Mouse (Mus musculus) left cerebral cortex, adult 8-10 months (tissue): ENCODE results near the gene 4930564D02Rik. TPM values are rescaled to one million over a fixed set of nuclear protein-coding genes. Genes with fewer than 3 reads are reported as not detected.

Source experiments
- DNase-seq, 2 experiments: peaks; one replicate each; pipeline ENCODE4 v3.0.0; 2022; ENCODE audit warnings: low spot score in 2 of 2
- total RNA-seq, 4 experiments: library from RNA; stranded (reverse); gene quantifications; 2 replicates each; pipeline ENCODE4 v1.2.4; 2022

4930564D02Rik gene
- not detected for total RNA-seq

DNA sequence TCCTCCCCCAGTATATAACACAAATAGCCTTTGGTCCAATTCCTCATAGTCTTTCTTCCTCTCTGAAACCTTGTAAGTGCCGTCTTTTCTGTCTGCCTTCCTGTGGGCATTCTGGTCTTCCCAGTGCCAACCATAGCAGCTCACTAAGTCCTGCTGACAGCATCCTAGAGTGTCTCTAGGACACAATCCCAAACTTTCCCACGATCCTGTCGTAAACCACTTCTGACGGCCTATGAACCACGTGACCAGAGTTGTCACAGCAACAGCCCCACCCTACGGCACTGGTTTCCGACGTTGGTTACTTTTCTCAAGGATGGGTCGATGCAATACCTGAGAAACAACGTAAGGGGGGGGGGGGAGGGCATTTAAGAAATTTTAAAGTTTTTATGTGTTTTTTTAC, at the start of gene 4930564D02Rik:
TSS of gene 4930564D02Rik (plus strand) at position 301 of the 400 bp plus-strand sequence.
- no peak for DNase-seq

- no peak for DNase-seq
Measured at GRCm38 (mm10) chr3:105017314-105017713, 49.3 kb upstream of the 4930564D02Rik start.

GRCm38 (mm10) chr3:105018085-105018782, 48.4 kb upstream of the 4930564D02Rik start:
- no peak for DNase-seq

DNA sequence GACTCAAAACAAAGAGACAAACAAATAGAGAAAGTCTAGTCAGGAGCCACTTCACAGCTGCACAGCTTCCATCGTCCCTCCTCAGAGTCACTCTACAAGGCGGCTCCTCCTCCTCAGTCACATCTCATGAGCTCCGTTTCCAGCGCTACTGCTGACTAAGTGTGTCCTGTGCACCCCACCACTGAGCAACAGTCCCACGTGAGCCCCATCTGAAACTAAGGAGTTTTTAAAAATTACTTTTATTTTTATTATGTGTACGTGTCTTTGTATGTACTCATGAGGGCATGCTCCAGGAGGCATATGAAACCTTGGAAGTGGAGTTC, 47.9 kb upstream of the 4930564D02Rik start:
- DNase-seq = no peak

GRCm38 (mm10) chr3:105019826-105020692, 46.6 kb upstream of the 4930564D02Rik start:
- DNase-seq = no peak

DNA sequence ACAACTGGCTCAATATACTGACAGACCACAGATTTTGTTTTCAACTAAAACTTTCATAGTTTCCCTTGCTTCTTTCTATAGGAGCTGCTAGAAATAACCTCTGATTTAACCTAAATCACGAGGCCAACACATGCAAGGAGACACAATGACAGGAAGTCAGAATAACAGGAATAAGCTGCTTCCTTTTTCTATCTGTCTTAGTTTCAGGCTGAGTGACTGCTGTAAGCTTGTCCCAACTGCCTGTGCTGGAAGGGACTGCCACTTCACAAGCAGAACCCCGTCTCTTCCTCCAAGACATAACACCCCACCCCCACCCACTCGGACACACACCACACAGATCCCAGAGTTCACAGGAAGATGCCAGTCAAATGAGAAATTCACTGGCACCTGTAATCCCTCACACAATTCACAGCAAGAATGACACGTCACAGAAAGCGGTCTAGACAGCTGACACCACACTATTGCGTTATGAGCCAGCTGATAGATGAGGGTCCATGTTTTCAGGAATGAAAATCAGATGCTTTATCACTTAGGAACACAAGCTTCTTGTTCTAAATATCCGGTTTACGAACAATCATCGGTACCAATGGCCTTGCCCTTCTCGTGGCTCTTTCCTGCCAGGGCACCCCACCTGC, 43.2 kb upstream of the 4930564D02Rik start:
- DNase-seq = no peak

GRCm38 (mm10) chr3:105036281-105036847, 30.3 kb upstream of the 4930564D02Rik start:
- DNase-seq = no peak

- no peak for DNase-seq
Measured at GRCm38 (mm10) chr3:105037240-105037770, 29.3 kb upstream of the 4930564D02Rik start.

DNA sequence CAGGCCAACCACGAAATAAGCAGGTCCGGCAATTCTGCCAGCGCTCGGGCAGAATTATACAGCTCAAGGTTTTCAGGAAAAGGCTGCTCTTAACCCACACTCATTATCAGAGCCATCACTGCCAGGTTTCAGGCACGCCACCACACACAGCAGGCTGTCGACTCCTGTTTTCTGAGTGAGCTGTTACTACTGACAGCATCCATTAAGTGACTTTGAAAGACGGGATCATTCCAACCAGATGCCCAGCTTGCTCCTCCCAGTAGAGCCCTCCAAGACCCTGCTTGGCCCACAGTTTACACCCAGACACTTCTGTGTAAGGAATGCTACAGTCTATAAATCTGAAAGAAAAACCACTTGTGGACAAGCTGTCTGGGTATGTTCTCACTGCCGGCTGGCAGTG, 26.6 kb upstream of the 4930564D02Rik start:
- DNase-seq = no peak

- DNase-seq = no peak
Measured at GRCm38 (mm10) chr3:105040983-105041625, 25.5 kb upstream of the 4930564D02Rik start.

DNA sequence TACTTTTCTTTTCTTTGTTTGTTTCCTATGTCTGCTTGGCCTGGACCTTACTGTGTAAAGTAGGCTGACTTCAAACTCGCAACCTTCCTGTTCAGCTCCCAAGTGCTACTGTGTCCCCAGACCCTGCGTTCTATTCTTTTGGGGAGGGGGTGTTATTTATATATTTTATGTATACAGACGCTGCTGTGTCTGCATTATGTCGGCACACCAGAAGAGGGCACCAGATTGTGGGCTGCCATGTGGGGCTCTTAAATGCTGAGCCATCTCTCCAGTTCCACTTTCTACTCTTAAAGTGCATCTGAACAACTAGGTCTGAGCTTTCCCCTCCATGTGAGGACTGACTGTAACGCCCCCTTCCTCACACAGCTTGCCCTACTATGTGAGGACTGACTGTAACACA, 22.9 kb upstream of the 4930564D02Rik start:
- DNase-seq = no peak

DNA sequence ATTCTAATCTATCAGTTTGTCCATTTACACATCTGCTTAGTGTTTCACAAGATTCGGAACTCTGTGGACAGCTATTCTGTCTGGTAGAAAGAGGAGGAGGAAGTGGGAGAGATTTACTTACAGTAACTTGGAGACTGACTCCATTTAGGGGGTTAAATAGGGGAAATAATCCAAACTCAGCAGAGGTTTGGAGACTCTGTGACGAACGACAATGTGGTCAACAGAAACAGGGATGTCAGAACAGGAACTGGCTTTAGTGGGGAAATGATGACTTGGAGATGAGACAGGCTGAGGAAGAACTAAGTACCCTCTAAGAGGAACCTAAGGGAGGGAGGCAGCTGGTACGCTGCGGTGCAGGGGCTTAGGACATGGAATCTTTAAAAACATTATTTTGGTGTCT, 19.8 kb upstream of the 4930564D02Rik start:
- DNase-seq = no peak

GRCm38 (mm10) chr3:105047616-105048015, 19.0 kb upstream of the 4930564D02Rik start:
- no peak for DNase-seq

DNA sequence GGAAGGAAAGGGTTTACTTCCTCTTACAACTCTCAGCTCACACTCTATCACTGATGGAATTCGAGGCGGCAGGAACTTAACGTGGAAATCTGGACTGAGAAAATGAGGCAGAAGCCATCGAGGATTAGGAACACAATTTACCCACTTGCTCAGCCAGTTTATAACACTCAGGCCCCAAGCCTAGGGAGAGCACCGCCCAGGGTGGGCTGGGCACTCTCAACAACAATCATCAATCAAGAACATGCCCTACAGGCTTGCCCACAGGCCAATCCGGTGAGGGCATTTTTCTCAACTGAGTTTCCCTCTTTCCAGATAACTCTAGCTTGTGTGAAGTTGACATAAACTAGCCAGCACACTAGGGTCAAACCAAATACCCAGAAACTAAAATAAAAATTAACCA, 16.8 kb upstream of the 4930564D02Rik start:
- no peak for DNase-seq

DNA sequence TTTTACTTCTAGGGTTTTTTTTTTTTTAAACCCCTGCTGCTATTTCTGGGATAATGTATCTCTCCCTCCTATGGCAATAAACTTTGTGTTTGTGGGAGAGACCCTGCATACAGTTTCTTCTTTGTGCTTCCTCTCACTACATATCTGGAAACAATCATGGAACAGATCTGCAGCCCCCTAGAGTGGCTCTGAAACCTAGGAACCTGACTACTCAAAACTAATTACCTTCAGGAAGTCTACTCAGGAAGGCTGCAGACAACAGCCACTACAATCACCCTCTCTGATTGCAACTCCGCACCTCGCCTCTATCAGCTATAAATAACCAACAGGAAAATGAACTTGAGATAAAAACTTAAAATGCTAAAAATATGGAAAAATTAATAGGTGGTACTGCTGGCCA, 15.5 kb upstream of the 4930564D02Rik start:
- DNase-seq = no peak

DNA sequence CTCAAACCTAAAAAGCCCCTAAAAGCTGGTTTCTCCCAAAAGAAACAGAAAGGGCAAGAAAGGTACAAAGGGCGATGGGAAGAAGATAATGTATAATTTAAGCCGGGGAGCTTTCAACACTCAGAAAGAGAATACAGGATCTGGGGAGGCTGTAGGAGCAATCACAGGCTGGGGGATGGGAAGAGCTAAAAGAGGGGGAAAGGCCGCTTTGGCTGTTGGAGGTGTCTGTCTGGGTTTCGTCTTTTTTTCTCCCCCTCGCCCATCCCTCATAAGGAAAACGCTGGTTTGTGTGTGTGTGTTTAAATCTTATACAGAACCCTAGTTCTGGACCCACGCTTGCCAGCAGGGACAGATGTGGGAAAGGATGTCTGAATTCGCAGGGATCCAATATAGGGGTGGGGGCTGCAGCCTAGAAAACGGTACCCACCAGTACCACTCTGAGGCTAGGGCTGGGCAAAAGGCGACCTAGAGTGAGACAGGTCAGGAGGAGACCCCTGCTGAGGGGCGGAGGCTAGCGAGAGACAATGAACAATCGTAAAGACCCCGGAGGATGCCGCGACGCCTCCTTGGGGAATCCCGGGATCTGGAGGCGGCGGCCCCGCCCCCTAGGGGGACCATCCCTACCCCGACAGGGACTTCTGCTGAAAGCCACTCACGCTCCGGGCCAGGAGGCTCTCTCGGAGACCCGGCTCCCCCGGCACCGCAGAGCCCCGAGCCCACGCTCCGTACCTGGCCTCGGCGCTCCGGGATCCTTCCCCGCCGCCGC, 14.3 kb upstream of the 4930564D02Rik start:
- no peak for DNase-seq

DNA sequence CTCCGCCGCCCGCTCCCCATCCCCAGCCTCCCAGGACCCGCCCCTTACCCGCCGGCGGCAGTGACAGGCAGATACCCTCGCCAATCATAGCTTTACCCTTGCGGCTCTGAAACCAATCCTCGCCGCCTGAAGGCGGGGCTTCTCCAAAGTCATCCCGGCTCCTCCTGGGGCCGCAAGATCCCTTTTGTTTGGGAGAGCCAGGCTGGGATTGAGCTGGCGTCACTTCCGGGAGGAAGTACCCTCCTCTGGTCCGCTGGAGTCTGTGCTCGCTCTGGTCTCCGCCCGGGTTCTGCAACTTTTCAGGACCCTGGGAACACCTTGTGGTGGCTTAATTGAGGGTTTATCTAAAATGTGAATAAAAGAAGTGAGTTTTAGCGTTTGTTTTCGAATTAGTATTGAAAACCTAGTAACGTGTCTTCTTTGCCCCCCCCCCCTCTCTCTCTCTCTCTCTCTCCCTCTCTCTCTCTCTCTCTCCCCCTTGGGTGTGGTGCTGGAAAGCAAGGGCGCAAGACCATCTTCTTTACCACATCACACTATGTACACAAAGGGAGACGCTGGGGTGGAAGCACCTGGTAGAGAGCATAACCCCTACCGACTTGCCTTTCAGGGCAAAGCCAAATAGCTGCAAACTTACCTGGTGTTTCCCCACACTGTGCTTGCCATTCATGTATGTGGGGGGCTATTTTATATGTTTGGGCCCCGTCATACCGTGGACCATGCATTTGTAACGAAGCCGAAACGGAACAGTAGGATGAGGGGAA, 13.5 kb upstream of the 4930564D02Rik start, which contains the start of gene Cttnbp2nl:
TSS of gene Cttnbp2nl (minus strand) at position 210 of the 761 bp plus-strand sequence.
- DNase-seq = peak; percentile 98

GRCm38 (mm10) chr3:105053698-105054001, 13.0 kb upstream of the 4930564D02Rik start:
- no peak for DNase-seq

DNA sequence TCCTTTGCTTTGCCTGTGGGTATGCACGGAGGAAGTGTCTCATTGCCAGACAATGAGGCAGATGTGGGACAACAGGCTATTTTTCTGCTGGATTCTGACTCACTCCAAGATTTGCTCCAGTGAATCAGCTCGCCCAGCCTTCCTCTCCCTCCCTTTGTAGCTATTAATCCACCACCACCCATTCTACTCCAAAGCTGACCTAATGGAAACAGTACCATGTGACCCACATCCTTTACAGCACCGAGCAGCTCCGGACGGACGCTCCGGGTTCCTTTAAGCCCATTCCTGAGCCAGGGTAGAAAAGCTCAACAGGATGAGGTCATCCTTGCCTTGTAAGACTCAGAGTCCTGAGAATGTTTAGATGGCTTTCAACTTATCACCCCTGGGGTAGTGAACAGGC, 11.7 kb upstream of the 4930564D02Rik start:
- DNase-seq = no peak

DNA sequence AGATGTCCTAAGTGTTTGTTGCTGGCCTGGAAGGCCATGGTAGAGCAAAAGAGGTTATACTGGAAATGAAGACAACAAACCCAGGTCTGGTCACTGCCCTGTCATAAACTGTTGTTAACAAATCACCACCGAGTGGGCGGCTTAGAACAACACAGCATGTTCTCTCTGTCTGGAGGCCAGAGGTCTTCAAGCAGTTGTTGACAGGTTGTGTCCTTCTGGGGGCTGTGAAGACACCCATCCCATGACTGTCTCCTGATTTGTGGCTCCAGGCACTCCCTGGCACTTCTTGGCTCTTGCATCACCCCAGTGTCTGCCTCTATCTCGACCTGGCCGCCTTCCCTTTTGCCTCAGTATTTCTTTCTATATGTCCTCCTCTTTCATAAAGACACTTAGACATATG, 11.0 kb upstream of the 4930564D02Rik start:
- no peak for DNase-seq
